Mouse (Mus musculus): Measurements from ENCODE around the gene Ptov1.
A peak's percentile ranks its signal among the peaks of the same experiment; 100 is the strongest.
"Not testable (repeated sequence)": the region's sequence is repeated elsewhere in the genome, so short reads cannot be mapped to it uniquely, and the experiment has no call there.

Ptov1 gene

GRCm38 (mm10) chr7:44888256-44889105, 18.9 kb upstream of the Ptov1 start:
- no peak for DNase-seq (ENCODE audit: low spot score in 2 of 2)

DNA sequence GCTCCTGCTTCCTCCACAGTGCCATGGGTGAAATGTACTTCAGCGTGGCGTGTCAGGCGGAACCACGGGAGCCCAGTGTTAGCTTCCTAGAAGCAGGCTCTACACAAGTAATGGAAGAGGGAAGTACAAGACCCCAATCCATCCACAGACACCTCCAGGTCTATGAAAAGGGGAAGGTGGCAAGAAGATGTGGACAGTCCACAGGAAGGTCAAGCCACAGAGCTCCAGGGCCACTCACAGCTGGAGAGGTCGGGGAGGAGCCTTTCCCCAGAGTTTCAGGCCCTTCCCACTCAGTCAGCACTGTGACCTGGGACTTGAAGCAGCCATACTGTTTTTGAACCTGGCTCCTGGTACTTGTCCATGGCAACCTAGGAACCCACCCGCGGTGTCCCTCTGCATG, 17.4 kb upstream of the Ptov1 start:
- no peak for DNase-seq (ENCODE audit: low spot score in 2 of 2)

- DNase-seq (ENCODE audit: low spot score in 2 of 2), result no peak
These were observed 15.0 kb upstream of the Ptov1 start for GRCm38 (mm10) chr7:44884637-44885036.

DNA sequence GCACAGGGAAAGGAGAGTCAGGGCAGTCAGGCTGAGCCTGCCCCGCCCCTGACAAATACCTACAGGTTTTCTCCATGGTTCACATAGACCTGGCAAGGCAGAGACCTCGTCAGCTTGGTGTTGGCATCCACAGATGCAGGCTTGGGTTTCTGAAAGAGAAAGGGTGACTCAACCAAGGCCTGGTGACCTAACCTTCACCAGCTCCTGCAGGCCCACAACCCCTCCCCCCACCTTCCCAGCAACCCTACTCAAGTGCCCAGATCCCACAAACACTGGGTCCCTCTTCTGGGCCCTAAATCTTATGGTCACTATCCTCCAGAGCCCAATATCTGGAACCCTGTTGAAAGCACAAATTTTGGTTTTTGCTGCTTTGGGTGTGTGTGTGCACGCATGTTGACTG, 13.4 kb upstream of the Ptov1 start:
- DNase-seq (ENCODE audit: low spot score in 2 of 2), result no peak

DNA sequence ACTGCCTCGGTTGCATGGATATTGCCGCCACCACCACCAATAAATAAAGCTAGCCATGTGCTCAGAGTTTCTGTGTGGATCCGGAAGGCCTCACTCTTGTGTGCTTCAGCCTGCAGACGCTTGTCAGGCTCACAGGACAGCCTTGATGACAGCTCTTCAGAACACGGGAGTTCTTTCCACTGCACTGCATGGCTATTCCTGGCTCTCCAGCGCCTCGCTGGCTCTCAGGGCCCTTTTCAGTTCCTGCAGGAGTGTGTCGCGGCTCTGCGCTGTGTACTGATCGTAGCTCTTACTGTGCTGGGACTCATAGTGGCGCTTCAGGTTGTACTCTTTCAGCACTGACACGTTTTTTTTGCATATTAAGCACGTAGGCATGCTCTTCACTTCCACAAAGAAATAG, 8.2 kb upstream of the Ptov1 start:
- DNase-seq (ENCODE audit: low spot score in 2 of 2), result no peak

GRCm38 (mm10) chr7:44871774-44872173, 2.2 kb upstream of the Ptov1 start:
- DNase-seq (ENCODE audit: low spot score in 2 of 2), result not testable (repeated sequence)

DNA sequence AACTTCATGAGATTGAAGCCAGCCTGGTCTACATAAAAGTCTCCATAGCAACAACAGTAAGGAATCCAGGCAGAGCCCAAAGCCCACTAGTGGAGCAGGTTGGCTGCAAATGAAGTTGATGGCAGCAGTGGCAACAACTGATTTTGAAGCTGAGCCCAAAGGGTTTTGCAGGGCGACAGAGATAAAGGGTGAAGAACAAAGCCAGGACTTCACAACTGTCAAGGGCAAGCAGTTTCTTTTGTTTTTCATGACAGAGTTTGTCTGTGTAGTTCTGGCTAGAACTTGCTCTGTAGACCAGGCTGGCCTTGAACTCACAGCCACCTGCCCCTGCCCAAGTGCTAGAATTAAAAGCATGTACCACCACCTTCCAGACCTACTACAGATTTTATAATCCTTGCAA, 1.6 kb upstream of the Ptov1 start:
- no peak for DNase-seq (ENCODE audit: low spot score in 2 of 2)

- no peak for DNase-seq (ENCODE audit: low spot score in 2 of 2)
These were observed 1.0 kb upstream of the Ptov1 start for GRCm38 (mm10) chr7:44870614-44871013.

DNA sequence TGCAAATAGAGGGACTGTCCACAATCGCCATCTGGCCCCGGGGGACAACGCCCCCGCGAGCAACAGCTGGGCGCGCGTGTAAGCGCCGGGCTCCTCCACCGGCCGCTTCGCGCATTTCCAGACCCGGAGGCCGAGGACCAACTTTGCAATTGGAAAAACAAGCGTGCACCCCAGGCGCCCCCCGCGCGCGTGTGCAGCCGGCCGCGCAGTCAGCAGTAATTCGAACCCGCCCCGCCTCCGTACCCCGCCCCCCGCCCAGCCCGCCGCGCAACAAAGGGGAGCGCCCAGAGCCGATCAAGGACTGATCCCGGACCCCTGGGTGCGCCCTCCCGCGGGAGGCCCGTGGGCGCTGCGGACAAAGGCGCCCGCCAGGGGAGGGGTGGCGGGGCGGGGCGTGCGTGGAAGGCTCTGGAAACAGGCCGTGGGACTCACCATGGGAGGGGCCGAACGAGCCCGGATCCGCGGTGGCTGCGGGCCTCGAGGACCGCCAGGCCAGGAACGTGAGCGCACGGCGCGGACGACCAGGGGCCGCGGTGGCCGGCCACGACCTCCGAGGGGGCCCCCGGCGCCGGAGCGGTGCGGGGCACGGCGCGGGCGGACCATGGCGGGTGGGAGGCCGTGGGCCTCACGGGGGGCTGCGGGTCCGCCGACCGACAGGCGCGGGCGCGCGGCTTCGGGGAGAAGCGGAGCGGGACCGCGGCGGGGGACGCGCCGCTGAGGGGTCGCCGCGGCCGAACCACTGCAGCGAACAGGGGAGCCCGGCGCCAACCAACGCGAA, 480 bp downstream of the Ptov1 start:
- DNase-seq (ENCODE audit: low spot score in 2 of 2), result peak; percentile 47 to 77

DNA sequence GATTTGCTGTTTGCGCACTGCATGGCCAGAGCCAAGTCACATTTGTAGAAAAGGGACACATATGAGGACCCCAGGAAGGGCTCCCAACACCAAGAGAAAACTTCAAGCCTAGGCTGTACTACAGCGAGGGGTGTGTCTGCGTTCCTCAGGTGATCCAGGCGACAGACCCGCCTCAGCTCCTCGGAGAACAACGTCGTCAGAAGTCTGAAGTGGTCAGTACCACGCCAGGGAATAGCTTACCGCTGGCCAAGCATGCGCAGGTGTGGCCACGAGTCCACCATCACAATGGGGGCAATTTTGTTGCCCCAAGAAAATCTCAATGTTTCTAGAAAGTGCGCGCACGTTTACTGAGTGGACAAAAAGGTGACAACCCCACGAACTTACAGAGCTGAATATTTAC, 1.1 kb downstream of the Ptov1 start:
- DNase-seq (ENCODE audit: low spot score in 2 of 2), result no peak

GRCm38 (mm10) chr7:44867802-44868201, 1.8 kb downstream of the Ptov1 start:
- DNase-seq (ENCODE audit: low spot score in 2 of 2), result no peak

DNA sequence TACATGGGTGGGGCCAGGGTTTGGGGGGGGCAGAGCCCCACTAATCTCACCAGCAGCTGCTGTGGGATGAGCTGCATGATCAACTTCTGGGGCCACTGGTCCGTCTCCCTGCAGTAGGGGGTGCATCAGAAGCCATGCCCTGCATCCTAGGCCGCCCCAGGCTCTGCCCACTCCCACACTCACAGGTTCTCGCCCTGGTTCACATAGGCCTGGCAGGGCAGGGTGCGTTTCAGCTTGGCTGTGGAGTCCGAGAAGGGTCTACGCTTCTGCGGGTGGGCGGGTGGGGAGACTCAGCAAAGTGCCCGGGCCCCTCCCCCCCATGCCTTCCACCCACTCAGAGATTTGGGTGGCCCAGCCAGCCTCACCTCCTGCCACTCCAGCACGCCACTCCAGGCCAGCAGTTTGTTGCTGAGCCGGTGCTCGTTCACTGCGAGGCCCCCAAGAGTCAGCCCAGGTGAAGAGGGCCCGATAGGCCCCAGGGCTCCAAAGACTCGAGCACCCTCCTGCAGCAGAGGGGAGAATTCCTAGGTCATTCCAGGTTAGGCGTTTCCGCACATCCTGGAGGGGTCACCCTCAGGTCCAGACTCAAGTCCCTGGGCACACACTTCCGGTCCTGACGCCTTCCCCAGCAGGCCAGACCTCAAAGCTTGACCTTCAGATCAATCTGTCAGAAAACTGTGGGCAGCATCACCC, 2.4 kb downstream of the Ptov1 start:
- DNase-seq (ENCODE audit: low spot score in 2 of 2), result no peak

DNA sequence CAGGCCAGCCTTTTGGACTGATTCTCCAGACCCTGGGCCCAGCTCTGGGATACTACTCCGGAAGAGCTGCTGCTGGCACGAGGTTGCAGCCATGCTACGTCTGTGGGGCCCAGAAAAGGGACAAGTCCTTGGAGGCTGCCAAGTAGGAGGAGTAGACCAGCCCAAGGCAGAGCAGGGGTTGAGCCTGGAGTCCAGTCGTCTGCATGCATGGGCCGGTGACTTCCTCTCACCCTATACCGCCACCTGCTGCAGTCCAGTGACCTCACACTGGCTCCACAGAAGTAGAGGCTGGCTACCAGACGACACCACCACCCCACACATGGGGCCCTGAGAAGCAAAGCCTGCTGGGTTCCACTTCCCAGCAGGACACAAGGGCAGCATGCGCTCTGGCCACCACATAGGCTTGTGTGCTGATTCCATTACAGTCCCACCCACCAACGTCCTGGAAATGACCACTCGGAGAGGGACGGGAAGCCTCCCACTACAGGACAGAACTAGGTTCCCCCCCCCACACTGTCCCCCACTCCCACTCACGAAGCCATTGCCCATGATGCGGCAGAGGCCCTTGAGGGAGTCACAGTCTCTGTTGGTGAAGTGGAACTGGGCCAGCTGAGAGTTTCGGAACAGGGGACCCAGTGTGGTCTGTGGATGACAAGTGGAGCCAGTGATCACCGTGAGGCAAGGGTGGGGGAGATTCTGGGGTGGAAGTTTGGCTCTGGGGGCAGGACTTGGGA, 3.1 kb downstream of the Ptov1 start:
- DNase-seq (ENCODE audit: low spot score in 2 of 2), result peak; percentile 64 to 77

GRCm38 (mm10) chr7:44864595-44865542, 4.7 kb downstream of the Ptov1 start:
- no peak for DNase-seq (ENCODE audit: low spot score in 2 of 2)

- DNase-seq (ENCODE audit: low spot score in 2 of 2), result no peak
These were observed 5.5 kb downstream of the Ptov1 start for GRCm38 (mm10) chr7:44863982-44864494.

DNA sequence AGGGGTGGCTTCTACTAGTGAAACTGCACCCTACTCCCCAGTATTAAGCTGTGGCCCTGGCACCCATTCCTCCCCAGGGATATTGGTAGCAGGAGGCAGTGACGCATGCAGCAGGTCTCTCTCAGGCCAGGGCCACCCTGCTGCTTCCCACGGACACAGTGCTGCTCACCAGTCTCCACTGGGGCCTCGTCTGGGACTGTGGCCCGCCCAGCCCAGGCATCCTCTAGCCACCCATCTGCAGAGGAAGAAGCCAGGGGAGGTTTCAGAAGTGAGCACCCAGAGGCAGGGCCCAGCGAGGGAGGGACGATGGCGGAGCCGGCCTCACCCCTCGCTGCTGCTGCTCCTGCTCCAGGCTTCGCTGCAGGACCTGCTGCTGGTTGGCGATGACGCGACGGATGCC, 6.4 kb downstream of the Ptov1 start:
- DNase-seq (ENCODE audit: low spot score in 2 of 2), result no peak

DNA sequence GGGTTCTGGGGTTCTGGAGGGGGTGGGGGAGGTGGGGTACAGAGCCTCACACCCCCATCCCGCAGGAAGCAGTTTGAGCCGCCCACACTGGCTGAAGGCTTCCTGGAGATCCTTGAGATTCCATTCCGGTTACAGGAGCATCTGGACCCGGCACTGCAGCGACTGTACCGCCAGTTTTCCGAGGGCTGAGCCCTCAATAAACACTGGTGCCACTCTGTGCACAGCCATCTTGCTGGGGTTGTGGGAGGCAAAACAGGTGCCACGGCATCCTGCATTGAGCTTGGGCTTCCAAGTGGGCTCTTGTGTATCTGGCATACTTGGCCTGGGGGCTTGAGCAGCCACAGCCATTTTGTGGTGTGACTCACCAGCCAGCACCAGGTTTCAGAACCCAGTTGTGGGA, 7.2 kb downstream of the Ptov1 start:
- DNase-seq (ENCODE audit: low spot score in 2 of 2), result no peak

DNA sequence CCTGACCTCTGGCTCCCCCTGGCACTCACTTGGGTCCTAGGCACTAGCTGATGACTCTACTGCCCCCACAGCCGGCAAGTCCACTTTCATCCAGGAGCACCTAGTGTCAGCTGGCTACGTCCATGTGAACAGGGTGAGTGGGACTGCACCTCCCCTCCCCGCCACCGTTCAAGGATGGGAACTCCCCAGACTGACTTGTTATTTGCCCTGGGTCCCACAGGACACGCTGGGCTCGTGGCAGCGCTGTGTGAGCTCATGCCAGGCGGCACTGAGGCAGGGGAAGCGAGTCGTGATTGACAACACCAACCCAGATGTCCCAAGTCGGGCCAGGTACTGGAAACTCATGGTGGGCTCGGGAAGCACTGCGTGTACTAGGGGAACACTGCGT, 8.2 kb downstream of the Ptov1 start:
- no peak for DNase-seq (ENCODE audit: low spot score in 2 of 2)

DNA sequence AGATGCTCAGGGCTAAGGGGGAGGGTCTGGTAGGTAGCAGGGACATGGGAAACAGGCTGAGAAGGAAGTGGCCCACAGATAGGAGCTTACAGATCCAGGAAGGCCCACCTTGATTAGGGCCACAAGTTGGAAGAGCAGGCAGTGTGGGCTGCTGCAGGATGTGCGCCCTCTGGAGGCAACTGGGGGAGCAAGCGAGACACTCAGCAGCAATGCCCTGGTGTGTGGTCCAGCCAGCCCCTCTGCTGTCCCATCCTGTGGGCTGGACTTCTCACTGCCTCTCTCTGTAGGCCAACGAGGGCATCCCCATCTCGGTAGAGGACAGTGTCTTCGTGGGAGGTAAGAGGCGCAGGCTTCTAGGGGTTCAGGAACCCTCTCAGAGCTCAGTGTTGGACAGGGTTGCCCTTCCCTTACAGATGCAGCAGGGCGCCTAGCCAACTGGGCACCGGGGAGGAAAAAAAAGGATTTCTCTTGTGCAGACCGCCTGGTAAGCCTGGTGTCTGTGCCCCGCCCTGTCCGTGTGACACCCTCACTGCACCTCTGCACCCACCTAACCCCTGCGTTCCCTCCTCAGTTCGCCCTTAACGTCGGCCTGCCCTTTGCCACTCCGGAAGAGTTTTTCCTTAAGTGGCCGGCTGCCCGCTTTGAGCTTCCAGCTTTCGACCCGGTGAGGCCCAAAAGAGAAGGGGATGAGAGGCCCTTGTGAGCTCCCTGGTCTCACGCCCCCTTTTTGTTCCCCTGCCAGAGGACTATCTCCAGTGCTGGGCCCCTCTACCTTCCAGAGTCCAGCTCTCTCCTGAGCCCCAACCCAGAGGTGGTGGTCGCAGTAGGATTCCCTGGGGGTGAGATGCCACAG, 8.8 kb downstream of the Ptov1 start:
- DNase-seq (ENCODE audit: low spot score in 2 of 2), result peak; percentile 76 to 92

GRCm38 (mm10) chr7:44859896-44860295, 9.7 kb downstream of the Ptov1 start:
- no peak for DNase-seq (ENCODE audit: low spot score in 2 of 2)

Data from spleen, postnatal 4 days (tissue).